Mouse (Mus musculus) liver, postnatal 0 days (tissue): Measurements from ENCODE around the gene Lsg1.

Experiments used
- CTCF ChIP-seq: sonication (generic); IDR thresholded peaks from 2 replicates; pipeline ENCODE4 v1.5.1; 2016; ENCODE audit warnings: antibody characterized with exemption, low read depth
- EP300 ChIP-seq: IDR thresholded peaks from 2 replicates; pipeline ENCODE4 v1.6.1; 2016; ENCODE audit warnings: antibody characterized with exemption, low read depth, mild to moderate bottlenecking

DNA sequence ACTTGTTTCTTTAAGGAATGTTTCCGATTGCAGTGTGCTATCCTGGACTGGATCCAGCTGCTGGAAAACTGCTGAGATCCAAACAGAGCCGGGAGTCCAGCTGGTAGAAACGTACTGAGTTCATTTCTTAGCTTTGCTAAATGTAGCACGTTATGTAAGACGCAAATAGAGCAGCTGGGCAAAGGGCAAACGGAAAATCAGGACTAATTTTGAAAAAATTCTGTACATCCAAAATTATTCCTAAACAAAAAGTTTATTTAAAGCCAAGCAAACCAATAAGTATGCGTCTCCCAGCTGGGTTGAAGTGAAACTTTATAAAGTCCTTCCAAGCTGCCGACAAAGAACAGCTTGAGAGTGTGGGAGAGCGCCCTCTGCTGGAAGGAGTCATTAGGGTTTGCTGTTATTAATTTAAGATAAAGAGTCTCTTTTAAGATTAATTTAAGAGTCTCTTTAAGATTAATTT, 67.0 kb downstream of the Lsg1 start:
- peak; percentile 87 for TF ChIP-seq CTCF
- no peak for TF ChIP-seq EP300
